Mouse (Mus musculus) heart, embryonic 13.5 days (tissue): ENCODE measurements around the gene Tenm4. TPM values are rescaled to one million over a fixed set of nuclear protein-coding genes. Genes with fewer than 3 reads are reported as not detected.
A peak's percentile ranks its signal among the peaks of the same experiment; 100 is the strongest.

Source experiments
- ATAC-seq: fragments of 200-750 bp; cut with Nextera tagmentation; 2 replicates; pipeline ENCODE4 v1.8.0; 2017; ENCODE audit warnings: moderate TSS enrichment; ENCODE audit not compliant: insufficient number of reproducible peaks, low FRiP score, low TSS enrichment; ENCODE audit errors: extremely low read depth
- H3K27ac ChIP-seq: fragments of 300-500 bp; sonication (generic); replicated peaks from 2 replicates; pipeline ENCODE4 v1.5.1; 2015; ENCODE audit warnings: moderate library complexity, mild to moderate bottlenecking, inconsistent platforms
- H3K27me3 ChIP-seq: fragments of 300-500 bp; sonication (generic); replicated peaks from 2 replicates; pipeline ENCODE4 v1.6.1; 2015; ENCODE audit warnings: mild to moderate bottlenecking, inconsistent platforms
- H3K36me3 ChIP-seq: fragments of 300-500 bp; sonication (generic); 2 replicates; pipeline ENCODE4 v1.6.1; 2015; ENCODE audit warnings: mild to moderate bottlenecking, inconsistent platforms
- H3K4me1 ChIP-seq: fragments of 300-500 bp; sonication (generic); 2 replicates; pipeline ENCODE4 v1.6.1; 2015; ENCODE audit warnings: inconsistent platforms
- H3K4me2 ChIP-seq: fragments of 300-500 bp; sonication (generic); 2 replicates; pipeline ENCODE4 v1.6.1; 2015; ENCODE audit warnings: inconsistent platforms, mild to moderate bottlenecking, moderate library complexity
- H3K4me3 ChIP-seq: fragments of 300-500 bp; sonication (generic); 2 replicates; pipeline ENCODE4 v1.5.1; 2015; ENCODE audit warnings: moderate library complexity, mild to moderate bottlenecking, inconsistent platforms
- H3K9ac ChIP-seq: fragments of 300-500 bp; sonication (generic); 2 replicates; pipeline ENCODE4 v1.6.1; 2015; ENCODE audit warnings: inconsistent platforms, mild to moderate bottlenecking, moderate library complexity
- H3K9me3 ChIP-seq: fragments of 300-500 bp; sonication (generic); 2 replicates; pipeline ENCODE4 v1.6.1; 2016; ENCODE audit warnings: inconsistent platforms
- WGBS: fragments of 180-500 bp; shearing (Covaris S2); methylation state at CpG from one replicate; pipeline ENCODE4 v1.1.7; 2015; ENCODE audit warnings: mixed read lengths; 5-methylcytosine and 5-hydroxymethylcytosine counted together
- polyA plus RNA-seq: library from polyadenylated mRNA; unstranded; fragments of >200 nt; fragmentation: Nextera tagmentation; extraction: Ambion mirVana; gene quantifications from 2 replicates; pipeline ENCODE4 v1.2.1, GENCODE M21; 2015

Tenm4 gene
- polyA plus RNA-seq, 1 experiment from 2014 or later, result 10.5 TPM

DNA sequence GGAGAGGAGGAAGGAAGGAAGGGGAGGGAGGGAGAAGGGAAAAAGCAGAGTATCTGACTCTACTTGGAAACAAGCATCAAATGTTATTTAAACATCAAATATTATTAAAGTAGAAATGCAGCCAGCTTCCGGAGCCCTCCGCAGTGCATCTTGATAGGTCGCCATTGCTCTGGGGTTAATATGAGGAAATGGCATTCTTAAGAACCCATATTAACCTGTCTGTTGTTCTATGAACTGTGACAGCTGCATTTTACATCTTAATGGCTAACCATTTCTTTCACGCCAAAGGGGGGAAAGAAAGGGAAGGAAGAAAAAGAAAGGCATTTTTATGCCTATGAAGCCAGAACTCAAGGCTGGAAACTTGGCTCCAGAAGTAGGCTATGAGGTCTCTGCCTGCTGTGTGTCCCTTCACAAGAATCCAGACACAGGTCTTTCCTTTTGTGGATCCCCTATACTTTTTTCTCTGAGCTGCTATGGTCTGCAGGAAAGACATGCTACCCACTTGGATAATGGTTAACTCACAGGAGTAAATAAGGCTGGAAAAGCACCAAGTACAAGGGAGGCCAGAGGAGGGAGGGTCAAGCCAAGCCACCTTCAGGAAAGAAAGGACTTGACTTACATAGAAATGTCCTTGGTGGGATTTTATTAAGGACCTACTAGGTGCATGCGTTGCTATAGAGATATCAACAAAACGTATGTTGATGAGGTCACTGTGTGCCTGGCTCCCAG, 318.5 kb downstream of the Tenm4 start:
- H3K27me3 ChIP-seq, result no peaks in the 10 kb centered on the region; the same call in 1 of the 2 replicates
- no peak overlapping the region for H3K4me2 ChIP-seq
- H3K4me3 ChIP-seq, result no peak overlapping the region
- H3K4me1 ChIP-seq, result peaks cover 10% of the 10 kb centered on the region; the same call in 1 of the 2 replicates
- no peak overlapping the region for H3K9ac ChIP-seq
- no peaks in the 10 kb centered on the region for H3K36me3 ChIP-seq
- 88% methylated on average over 6 of the region's 6 CpGs for WGBS
- no peaks in the 10 kb centered on the region for H3K9me3 ChIP-seq
- H3K27ac ChIP-seq, result no peak overlapping the region
- no peak for ATAC-seq

- no peak for ATAC-seq
- Histone ChIP-seq H3K9me3 (no peaks in the 10 kb centered on the region), H3K36me3 (no peaks in the 10 kb centered on the region), H3K4me2 (no peak overlapping the region), H3K27me3 (no peaks in the 10 kb centered on the region; the same call in 1 of the 2 replicates), H3K9ac (no peak overlapping the region), H3K4me1 (peaks cover 10% of the 10 kb centered on the region; the same call in 1 of the 2 replicates), H3K4me3 (no peak overlapping the region), H3K27ac (no peak overlapping the region)
- WGBS, result 34% methylated on average over 2 of the region's 2 CpGs
Measured at GRCm38 (mm10) chr7:96491896-96492295, 320.9 kb downstream of the Tenm4 start.

DNA sequence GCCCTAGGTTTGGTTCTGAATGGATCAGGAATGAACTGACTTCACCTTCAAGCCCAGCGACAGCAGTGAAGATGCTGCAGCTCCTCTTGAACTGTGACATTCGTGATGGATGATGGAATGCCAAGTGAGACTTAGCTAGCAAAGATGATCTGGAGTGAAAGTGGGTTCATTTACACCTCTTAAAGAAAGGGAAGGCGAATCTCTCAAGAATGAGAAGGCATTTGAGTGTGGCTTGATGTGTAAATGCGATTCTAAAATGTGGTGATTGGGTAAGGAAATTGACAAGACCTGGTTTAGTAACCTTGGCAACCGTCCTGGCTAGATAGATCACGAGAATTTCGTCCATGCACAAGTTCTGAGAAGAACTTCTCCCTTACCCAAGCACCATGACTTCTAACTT, 321.6 kb downstream of the Tenm4 start:
- ATAC-seq, result no peak
- Histone ChIP-seq H3K4me1 (peaks cover 10% of the 10 kb centered on the region; the same call in 1 of the 2 replicates), H3K9me3 (no peaks in the 10 kb centered on the region), H3K27ac (no peak overlapping the region), H3K36me3 (no peaks in the 10 kb centered on the region), H3K4me2 (no peak overlapping the region), H3K27me3 (no peaks in the 10 kb centered on the region; the same call in 1 of the 2 replicates), H3K4me3 (no peak overlapping the region), H3K9ac (no peak overlapping the region)
- WGBS, result 75% methylated on average over 7 of the region's 7 CpGs

- no peak overlapping the region for H3K4me3 ChIP-seq
- no peak overlapping the region for H3K27ac ChIP-seq
- H3K9ac ChIP-seq, result no peak overlapping the region
- WGBS, result 58% methylated on average over 16 of the region's 16 CpGs
- H3K4me1 ChIP-seq, result peaks cover 17% of the 10 kb centered on the region
- no peaks in the 10 kb centered on the region for H3K9me3 ChIP-seq
- H3K36me3 ChIP-seq, result no peaks in the 10 kb centered on the region
- no peak overlapping the region for H3K4me2 ChIP-seq
- no peak for ATAC-seq
- H3K27me3 ChIP-seq, result peaks cover under 1% of the 10 kb centered on the region; the same call in 1 of the 2 replicates
Measured at GRCm38 (mm10) chr7:96494057-96494456, 323.0 kb downstream of the Tenm4 start.

DNA sequence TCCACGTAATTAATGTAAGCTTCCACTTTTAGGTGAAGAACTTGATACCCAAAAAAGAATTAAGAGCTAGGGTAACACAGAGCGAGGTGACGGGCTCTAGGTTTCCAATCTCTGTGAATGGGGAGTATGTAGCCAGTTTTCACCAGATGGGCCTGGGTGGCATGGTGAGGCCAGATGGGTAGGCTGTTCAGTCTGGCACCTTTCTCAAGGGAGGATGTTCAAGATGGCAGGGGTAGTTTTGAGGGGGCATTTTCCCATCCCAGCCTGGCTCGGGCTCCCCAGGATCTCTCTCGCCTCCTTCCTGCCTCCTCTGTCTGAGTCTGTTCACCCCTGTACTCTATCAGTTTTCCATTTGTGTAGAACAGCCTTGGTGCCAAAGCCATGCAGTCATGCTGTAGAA, 329.1 kb downstream of the Tenm4 start:
- H3K9ac ChIP-seq, result no peak overlapping the region
- peaks cover 13% of the 10 kb centered on the region for H3K4me1 ChIP-seq
- H3K27me3 ChIP-seq, result peaks cover 18% of the 10 kb centered on the region
- 80% methylated on average over 5 of the region's 5 CpGs for WGBS
- no peaks in the 10 kb centered on the region for H3K36me3 ChIP-seq
- no peak overlapping the region for H3K27ac ChIP-seq
- H3K9me3 ChIP-seq, result no peaks in the 10 kb centered on the region
- ATAC-seq, result no peak
- no peak overlapping the region for H3K4me2 ChIP-seq
- no peak overlapping the region for H3K4me3 ChIP-seq

GRCm38 (mm10) chr7:96500797-96501196, 329.8 kb downstream of the Tenm4 start:
- 68% methylated on average over 4 of the region's 4 CpGs for WGBS
- ATAC-seq, result no peak
- no peak overlapping the region for H3K4me2 ChIP-seq

DNA sequence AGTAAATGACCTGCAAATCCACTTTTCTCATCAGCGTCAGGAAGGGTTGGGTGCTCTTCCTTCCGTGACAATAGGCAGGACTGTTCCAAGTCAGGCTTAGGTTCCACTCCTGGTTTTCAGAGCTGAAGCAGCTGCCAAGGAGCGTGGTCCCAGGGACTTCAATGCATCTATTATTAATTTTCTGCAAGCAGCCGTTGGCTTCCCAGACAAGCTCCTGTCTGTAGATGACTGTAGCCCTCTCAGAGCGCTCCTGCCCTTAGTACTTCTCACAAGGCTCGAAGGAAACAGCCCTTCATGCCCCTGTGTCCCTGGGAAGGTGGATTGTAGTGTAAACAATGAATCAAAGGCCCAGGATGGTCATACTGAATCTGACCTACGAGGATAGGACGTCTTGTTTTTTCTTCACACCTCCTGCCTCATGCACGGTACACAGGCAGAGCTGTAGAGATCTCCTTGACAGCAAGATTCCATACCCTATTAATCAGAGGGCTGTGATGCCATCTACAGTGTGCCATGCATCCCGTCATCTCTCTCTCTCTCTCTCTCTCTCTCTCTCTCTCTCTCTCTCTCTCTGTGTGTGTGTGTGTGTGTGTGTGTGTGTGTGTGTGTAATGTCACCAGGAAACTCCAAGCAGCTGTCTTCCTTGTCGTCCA, 331.4 kb downstream of the Tenm4 start:
- H3K27ac ChIP-seq, result no peak overlapping the region
- ATAC-seq, result no peak
- 50% methylated on average over 11 of the region's 11 CpGs for WGBS

More at GRCm38 (mm10) chr7:96500797-96501196, 329.8 kb downstream of the Tenm4 start:
- no peak overlapping the region for H3K9ac ChIP-seq
- peaks cover 13% of the 10 kb centered on the region for H3K4me1 ChIP-seq
- peaks cover 18% of the 10 kb centered on the region for H3K27me3 ChIP-seq
- no peak overlapping the region for H3K27ac ChIP-seq
- H3K36me3 ChIP-seq, result no peaks in the 10 kb centered on the region
- H3K4me3 ChIP-seq, result no peak overlapping the region
- no peaks in the 10 kb centered on the region for H3K9me3 ChIP-seq

GRCm38 (mm10) chr7:96505538-96505937, 334.5 kb downstream of the Tenm4 start:
- Histone ChIP-seq H3K4me3 (no peak overlapping the region), H3K9me3 (no peaks in the 10 kb centered on the region), H3K27ac (no peak overlapping the region), H3K9ac (no peak overlapping the region), H3K36me3 (no peaks in the 10 kb centered on the region), H3K4me1 (peaks cover 13% of the 10 kb centered on the region), H3K27me3 (peaks cover 11% of the 10 kb centered on the region), H3K4me2 (no peak overlapping the region)
- 47% methylated on average over 6 of the region's 6 CpGs for WGBS
- ATAC-seq, result no peak

More for the DNA sequence above, 331.4 kb downstream of the Tenm4 start:
- Histone ChIP-seq H3K27me3 (peaks cover 18% of the 10 kb centered on the region), H3K9ac (no peak overlapping the region), H3K36me3 (no peaks in the 10 kb centered on the region), H3K4me1 (peaks cover 13% of the 10 kb centered on the region), H3K4me2 (no peak overlapping the region), H3K4me3 (no peak overlapping the region), H3K9me3 (no peaks in the 10 kb centered on the region)

GRCm38 (mm10) chr7:96507046-96507445, 336.0 kb downstream of the Tenm4 start:
- no peak for ATAC-seq
- no peak overlapping the region for H3K27ac ChIP-seq
- H3K4me3 ChIP-seq, result no peak overlapping the region
- peaks cover 28% of the 10 kb centered on the region for H3K4me1 ChIP-seq
- 81% methylated on average over 8 of the region's 8 CpGs for WGBS
- no peaks in the 10 kb centered on the region for H3K9me3 ChIP-seq
- no peak overlapping the region for H3K4me2 ChIP-seq
- H3K27me3 ChIP-seq, result peaks cover 12% of the 10 kb centered on the region
- no peak overlapping the region for H3K9ac ChIP-seq
- no peaks in the 10 kb centered on the region for H3K36me3 ChIP-seq

DNA sequence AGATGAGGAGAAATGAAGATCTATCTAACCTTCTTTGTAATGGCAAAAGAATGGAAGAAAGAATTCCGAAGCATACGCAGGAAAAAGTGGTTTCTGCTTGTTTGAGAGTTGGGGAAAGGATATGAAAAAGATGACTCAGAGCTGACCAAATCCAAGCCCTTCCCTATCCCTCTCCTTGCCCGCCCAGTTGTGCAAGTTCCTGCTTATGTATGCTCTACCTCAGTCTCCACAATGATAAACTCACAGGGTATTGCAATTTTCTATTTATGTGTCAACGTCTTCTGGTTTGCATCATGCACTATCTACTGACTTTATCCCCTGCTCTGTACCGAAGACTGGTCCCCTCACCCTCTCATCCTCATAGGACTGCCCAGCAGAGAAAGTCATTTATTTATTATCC, 339.4 kb downstream of the Tenm4 start:
- Histone ChIP-seq H3K36me3 (no peaks in the 10 kb centered on the region), H3K4me1 (peaks cover 33% of the 10 kb centered on the region), H3K27me3 (peaks cover 11% of the 10 kb centered on the region), H3K27ac (0 out of 2 replicates have a peak overlapping the region, but pooled peaks have one; percentile 30), H3K4me2 (no peak overlapping the region), H3K9me3 (no peaks in the 10 kb centered on the region), H3K4me3 (no peak overlapping the region), H3K9ac (no peak overlapping the region)
- 49% methylated on average over 5 of the region's 5 CpGs for WGBS
- ATAC-seq, result no peak

GRCm38 (mm10) chr7:96511018-96511609, 340.1 kb downstream of the Tenm4 start:
- no peaks in the 10 kb centered on the region for H3K36me3 ChIP-seq
- H3K4me2 ChIP-seq, result no peak overlapping the region
- peaks cover 33% of the 10 kb centered on the region for H3K4me1 ChIP-seq
- no peak overlapping the region for H3K4me3 ChIP-seq
- WGBS, result 49% methylated on average over 7 of the region's 7 CpGs
- no peak for ATAC-seq
- peak overlapping the region; percentile 45 for H3K27ac ChIP-seq
- H3K9ac ChIP-seq, result no peak overlapping the region
- peaks cover 14% of the 10 kb centered on the region for H3K27me3 ChIP-seq
- H3K9me3 ChIP-seq, result no peaks in the 10 kb centered on the region
